Mouse (Mus musculus) lung, adult 18-20 months (tissue): ENCODE data around the gene Aff1.

Experiments
- DNase-seq, 2 experiments: peaks; one replicate each; pipeline ENCODE4 v3.0.0; 2022; ENCODE audit warnings: mixed read lengths in 2 of 2

Aff1 gene

DNA sequence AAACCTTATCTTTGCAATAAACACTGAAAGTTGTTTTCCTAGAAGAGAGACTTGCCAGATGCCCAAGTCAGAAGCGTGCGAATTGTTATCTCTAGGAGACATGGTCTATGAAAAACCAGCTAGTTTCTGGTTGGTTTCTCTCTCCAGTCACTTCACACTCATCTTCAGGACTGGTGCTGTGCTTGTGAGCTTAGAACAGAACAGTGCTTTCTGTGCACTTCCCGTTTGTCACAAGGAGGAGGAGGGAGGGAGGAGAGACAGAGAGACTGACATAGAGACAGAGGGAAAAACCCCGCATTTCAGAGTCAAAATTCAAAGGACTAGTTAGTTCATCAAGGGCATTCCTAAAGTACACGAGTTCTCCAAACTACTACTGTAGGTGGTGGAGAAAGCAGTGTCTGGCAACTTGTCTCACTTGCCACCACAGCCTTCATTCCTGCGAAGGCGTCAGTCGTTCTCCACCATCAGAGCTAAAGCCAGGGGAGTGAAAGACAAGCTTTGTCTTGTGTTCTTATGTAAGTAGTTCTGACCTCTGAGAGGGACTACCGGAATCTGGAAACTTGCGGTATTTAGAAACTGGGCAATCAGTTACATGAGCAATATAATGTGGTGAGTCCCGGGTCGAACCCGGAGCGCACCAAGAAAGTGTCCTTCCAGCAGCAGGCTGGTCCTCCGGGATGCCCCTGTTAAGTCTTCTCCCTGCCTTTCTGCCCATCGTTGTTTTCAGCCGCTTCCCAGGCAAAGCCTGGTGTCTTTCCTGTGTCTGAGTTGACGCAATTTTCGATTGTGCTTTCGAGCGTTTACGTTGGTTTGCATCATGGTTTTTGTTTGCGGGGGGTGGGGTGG, 60.7 kb downstream of the Aff1 start:
- DNase-seq = peak; percentile 59 to 65

DNA sequence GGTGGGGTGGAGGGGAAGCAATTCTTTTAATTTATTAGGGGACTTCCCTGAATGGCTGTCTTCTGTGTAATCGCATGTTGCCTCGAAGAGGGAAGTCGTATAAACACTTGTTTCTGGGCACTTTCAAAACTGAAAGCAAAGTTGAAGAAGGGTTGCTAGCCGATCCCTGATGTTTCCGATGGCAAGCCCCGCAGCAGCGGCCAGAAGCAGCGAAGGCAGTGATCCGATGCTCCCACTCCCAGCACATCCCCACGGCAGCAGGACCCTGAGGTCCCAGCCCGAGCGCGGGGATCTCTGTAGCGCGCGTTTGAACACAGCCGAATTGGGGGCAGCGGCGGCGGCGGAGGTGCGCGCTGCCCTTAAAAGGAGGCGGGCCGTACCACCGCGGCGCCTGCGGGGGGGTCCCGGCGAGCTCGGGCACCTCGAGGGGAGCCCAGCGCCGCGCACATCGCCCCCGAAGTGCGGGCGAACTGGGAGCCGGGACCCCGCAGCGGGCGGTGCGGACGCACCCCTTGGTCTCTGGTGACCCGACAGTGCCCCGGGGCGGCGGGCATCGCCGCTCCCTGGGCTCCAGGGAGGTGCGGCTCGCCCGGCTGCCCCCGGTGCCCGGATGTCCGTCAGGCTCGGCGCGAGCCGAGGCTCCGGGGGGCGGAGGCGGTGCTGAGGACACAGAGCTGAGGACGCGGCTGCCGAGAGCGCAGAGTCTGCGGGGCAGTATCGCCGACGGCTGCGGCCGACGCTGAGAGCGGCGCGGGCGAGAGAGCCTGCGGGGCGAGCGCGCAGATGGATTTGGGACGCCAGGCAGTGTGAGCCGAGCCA, 61.5 kb downstream of the Aff1 start:
- DNase-seq = peak; percentile 90 to 91

DNA sequence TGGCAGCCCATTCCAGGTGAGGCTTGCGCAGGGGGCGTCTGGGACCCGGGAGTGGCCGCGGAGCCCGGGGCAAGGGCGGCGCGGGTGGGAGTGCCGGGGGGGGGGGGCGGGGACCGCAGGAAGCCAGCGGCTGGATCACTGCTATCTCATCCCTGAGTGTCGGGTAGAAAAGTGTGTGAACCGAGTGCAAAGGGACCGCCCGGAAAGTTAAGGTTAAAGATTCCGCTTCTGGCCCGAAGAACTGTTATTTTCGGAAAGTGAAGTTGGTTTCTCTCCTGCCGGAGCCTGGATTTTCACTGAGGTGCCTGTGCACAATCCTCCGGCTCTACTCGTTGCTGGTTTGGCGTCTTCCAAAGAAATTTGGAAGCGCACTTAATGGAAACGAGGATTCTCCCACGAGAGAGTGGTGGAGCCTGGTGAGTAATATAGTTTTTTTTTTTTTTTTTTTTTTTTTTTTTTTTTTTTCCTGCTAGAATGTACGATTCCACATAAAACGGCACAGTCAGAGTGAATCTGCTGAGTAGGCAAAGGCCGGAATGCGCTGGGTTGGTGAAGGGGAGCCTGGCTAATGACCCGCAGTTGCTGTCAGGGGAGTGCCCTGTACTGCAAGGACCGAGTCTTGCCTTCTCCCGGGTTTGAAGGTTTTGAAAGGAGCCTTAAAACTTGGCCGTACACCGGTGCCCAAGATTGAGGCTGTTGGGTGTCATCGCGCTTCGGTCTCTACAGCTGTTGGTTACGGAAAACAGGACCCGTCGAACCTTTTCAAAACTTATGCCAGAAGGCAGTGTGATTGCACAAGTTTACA, 62.4 kb downstream of the Aff1 start:
- DNase-seq = peak; percentile 61 to 63

DNA sequence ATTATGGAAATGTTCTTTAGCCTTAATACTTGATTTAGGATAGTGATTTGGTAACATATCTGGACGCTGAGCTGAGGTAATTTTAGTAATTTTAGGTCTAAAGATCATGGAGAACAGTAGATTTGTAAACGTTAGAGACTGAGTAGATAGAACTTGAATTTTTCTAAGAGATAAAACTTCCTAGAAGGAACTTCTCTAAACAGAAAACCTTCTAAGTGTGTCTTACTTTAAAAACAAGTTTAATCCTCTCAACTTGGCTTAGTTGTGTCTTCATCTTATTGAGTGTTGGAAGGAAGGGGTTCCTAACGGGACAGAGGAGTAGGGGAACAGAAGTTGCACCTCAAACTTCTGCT, 62.9 kb downstream of the Aff1 start:
- no peak for DNase-seq

DNA sequence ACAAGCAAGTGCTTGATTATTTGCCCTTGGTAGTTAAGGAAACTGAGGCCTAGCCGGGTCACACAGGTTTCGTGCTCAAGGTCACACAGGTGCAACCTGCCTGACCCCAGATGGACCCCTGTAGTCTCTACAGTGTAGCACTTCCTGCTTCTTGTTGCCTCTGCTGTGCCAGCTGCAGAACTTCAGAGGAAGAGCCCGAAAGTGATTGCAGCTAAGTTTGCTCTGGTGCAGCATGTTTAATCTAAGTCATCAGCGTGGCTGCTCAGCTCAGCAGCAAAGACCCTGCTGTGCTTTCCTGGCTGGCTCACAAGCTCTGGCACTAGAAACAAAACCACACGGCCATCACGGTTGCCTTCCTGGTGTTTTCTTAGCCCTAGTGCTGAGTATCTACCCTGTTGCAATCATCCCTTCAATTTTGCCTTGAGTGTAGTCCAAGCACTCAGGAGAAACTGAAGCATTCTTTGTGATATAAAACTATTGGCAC, 64.1 kb downstream of the Aff1 start:
- DNase-seq = peak; percentile 51 to 69

DNA sequence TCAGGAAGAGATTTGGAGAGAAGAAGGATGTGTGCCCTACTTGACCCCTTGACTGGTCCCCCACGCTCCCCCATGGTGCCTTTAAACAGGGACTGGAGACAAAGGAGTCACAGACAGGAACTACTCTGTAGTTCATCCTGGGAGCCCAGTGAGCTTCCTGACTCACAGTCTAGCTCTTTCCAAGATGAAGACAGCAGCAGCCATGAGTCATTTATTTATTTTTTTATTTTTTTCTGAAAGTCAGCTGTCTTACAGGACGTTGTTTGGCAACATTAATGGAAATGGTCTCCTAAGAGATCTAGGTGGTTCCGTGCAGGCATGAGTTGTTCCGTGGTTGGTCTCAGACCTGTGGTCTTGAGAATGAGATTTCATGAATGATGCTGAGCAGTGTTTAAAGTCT, 66.3 kb downstream of the Aff1 start:
- DNase-seq = no peak

DNA sequence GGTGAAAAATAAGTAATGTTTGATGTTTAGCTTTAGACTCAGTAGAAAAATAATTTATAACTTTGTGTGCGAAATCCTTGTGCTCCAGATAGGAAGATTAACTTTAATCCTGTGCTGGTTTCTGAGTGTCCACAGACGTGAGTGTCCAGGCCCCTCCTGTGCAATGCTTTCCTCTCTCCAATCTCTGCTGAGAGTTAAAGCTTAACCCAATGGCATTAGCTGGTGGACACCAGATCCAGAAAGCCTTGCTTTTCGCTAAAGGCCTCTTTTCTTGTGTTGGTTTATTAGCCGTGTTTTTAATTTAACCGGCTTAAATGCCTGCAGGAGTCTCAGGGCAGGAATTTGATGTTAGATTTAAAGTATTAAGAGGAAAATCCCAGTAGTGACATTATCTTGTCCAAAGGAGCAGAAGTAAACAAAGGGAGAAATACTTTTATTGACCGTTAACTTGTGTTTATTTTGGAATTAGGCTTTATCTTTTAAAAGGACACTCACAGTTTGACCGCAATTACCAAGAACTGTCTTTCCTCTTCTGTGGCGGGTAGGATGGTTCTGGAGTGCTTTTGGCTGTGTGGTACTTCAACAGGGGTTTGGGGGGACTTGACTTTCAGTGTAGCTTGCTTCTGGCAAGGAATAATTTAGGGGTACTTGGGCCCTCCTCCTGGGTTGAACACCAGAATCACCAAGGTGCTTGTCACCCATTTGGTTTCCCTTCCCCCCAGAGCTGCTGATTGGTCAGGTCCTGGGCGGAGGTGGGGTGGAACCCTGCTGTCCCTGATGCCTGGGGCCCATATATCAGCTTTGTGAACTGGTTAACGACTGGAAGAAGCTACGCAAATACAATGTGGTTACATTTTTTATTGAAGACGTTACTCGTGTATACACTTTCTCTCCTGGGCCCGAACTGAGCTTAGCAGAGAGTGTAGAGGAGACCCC, 67.6 kb downstream of the Aff1 start:
- DNase-seq = no peak

DNA sequence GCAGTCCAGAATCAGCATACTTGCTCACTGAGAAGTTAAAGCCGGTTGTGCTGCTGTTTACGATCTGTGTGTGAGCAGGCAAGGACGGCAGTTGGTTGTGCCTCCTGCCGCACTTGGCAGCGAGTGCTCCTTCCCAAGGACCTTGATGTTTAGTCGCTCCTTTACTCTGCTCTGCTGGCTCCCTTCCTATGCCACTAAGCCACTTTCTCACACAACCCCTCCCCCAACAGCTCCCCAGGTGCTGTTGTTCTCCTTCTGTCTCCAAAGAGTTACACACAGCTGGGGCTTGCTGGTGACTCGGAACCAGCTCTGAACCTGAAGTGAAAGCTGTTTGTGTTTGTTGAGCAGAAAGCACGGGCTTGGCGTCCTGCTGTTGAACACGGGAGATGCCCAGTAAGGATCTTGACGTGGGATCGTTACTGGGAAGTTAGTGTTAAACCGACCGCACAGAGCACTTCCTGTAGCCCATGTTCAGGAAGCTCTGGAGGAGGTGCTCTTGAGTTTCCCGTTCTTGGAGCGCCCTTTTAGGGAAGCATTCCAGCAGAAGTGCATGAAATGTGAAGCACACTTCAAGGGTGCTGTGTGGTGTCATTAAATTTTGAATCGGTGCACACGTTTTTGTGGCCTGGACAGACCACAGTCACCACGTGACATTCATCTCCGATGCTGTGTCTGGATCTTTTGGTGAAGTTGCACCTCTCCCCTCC, 68.4 kb downstream of the Aff1 start:
- DNase-seq = peak; percentile 75 to 85

DNA sequence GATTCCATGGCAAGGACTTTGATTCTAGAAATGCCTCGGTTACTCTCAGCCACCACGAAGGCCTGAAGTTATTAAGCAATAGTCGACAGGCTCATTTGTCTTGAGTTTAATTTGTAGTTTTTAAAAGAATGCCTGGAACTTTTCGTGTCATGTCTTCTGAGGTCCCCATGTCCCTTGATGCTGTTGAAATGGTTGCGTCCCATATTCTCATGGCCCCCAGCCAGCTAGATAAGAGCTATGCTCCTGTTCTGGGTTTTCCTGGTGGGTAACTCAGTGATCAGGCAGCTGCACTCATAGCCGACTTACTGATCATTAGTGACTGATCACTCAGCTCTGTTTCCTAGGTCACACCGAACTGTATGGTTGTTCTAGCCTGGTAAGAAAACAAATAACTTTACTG, 69.6 kb downstream of the Aff1 start:
- no peak for DNase-seq

DNA sequence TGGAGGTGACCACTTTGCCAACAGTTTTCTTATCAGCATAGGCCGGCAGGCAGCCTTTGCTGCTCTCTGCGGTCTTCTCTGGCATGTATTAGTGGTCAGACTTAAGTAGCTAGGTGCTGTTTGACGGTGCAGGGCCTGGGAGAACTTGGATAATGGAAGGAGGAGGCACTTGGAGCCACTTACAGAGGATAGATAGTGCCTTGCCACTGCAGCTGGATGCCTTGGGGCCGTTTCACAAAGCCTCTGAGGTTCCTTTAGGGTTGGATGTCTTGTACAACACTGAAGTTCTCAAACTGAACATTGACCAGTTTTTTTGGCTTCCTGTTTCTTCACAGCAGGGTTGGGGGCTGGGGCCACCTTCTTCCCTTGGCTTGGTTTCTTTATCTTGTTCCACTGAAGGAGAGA, 70.7 kb downstream of the Aff1 start:
- peak in 1 of 2 experiments; percentile 47 for DNase-seq

DNA sequence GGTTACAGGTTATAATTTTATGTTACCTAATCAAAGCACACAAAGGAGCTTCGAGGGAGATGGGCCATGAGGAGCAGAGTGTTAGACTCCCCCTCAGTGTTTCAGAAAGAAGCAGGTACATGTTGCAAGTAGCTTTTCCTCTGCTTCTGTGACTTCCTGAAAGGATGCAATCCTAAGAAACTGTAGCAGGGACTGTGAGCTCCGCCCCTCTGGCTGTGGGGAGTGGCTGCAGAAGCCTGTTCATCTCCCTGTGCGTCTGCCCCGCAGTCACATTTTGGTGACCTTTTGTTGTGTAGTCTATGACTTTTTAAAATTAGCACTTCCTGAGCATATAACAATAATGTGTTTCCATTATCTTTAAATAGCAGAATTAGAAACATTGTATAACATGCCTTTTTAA, 73.2 kb downstream of the Aff1 start:
- DNase-seq = no peak

DNA sequence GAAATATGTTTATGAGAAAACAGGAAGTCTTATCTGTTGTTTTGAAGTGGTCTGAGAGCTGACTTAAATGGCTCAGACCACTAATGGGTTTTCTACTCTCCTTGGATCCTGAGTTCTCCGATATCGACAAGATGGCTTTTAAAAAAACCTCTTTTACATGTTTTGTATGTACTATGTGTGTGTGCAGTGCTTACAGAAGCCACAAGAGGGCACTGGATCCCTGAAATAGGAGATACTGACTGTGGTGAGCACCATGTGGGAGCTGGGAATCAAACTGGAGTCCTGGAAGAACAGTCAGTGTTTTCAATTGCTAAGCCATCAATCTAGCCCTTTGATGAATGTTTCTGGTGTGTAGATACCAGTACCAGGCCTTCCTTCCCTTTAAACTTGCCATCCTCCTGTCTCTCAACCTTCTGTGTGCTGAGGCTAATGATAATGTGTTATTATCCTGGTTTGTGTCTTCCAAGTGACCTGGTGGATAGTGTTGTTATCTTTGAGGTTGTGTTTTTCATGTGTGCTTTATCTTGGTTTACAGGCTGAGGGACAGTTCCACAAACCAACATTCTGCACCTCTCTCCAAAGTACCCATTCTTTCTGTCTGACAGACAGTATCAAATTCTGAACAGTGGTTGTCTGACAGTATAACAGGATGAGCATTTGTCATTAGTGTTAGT, 73.7 kb downstream of the Aff1 start:
- DNase-seq = no peak

DNA sequence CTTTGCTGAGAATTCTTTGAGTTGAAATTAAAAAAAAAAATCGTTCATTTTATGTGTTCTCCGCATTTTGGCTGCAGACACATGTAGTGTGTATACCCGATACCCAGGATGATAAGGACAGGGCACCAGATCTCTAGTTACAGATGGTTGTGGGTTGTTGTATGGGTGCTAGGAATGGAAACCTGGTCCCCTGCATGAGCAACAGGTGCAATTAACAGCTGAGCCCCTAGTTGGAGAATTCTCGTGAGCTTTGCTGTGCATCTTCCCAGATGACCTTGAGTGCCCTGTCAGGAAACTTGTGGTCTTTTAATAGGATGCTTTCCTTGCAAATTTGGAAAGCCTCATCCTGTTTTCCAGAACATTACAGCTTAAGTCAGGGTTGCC, 74.2 kb downstream of the Aff1 start:
- DNase-seq = no peak

DNA sequence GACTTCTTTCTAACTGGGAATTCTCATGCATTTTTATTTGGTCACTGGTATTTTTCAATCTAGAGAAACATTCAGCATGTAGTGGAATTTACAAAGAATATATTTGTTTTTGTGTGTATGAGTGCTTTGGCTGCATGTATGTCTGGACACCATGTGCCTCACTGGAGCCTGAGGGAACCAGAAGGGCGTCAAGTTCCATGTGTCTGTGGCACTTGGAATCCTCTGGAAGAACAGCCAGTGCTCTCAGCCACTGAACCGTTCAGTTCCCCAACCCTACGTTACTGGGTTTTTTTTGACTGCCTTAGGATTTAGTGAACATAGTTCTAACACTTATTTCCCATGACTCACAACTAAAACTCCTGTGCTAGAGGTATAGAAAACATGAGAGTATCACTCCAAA, 76.8 kb downstream of the Aff1 start:
- no peak for DNase-seq

DNA sequence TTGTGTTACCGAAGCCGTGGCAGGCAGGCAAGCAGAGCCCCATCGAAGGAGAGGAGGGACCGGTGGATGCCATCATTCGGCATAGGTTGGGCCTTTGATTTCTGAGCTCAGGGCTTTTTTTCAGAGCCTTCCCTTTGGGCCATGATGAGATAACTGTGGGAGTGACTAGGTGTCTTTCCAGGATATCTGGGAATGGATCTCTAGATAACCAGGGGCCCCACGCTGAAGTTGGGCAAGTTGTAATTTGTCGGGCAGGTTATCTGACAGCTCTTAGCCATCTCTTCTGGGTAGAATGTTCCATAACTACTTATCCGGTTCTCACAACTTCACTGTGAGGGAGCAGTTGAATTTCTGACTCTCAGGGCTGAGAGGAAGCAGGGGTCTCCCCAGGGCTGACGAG, 77.5 kb downstream of the Aff1 start:
- no peak for DNase-seq

DNA sequence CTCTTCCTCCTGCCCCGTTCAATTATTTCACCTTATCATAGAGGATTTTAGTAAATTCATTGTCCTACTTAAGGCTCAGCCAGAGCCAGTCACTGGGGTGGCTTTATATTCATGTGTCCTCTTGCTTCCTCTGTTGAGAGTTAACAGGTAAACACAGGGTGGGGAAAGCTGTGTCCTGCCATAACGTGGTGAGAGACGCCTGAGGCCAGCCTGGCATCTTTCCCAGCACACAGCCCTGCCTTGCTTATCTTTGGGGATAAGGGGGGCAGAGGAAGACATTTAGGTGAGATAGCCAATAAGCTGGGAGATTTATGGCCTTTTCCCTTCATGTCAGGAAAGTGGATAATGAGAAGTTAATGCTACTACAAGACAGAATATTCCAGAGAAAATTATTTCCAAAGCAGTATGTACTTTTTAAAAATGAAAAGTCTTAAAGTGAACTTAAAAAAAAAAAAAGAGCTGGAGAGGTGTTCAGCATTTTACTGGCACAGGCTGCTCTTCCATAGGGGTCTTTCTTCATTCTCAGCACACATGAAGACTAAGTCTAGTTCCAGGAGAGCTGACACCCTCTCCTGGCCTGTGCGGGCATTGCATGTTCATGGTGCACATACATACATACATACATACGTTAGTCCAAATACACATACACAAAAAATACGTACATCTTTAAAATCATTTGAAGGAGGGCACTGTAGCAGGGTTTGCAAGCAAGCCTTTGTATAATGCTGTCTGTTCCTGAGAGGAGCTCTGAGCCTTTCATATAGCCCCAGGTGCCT, 78.5 kb downstream of the Aff1 start:
- peak; percentile 52 to 60 for DNase-seq

DNA sequence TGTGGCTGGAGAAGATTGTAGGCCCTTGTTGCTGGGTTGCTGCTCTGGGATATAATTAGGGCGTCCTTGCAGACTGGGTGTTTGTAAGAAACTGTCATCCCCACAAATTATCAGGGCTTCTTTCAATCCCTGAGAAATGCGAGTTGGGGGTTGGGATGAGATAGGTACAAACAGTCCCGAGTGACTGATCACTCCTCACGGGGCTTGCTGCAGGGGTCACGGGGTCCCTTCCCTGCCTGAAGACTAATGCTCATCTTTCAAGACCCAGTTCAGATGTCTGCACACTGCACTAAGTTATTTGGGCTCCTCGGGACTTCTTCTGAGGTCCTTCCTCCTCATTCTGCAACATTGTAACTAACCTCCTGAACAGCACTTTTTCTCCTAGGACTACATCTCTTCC, 79.2 kb downstream of the Aff1 start:
- DNase-seq = no peak

DNA sequence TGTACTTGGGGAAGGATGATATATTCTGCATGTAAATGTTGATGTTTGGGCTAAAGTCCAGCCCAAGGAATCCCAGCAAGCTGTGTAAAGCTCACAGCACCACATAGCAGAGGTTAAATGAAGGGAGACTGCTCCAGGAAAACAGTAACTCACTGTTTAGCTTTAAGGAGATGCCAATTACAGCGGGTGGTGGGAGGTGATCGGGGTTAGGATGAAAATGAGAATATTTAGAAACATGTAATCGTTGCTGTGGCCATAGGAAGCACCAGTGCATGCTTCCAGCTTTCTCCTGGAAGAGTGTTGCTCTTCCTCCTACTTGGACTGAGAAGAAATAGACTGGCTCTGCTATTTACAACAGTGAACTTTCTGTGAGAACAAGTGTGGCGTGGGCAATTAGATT, 80.1 kb downstream of the Aff1 start:
- no peak for DNase-seq

DNA sequence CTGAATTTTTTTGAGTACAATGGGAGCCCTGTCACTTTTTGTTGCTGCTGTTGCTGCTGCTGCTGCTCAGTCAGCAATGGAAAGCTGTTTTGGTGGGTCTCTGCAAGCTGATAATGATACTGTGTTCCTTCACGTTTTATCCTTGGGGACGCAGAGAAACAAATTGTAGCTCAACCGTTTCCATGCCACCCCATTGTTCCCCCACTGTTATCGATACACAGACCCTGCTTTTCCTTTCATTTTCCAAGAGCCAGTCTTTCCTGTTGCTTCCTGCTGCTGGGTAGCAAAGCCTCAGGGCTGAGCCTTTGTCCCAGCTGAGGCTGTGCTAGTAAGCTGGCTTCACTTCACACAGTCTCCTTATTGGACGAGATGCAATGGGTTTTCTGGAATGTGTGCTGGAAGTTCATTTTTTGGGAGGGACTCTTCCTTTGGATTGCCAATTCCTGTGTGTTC, 81.0 kb downstream of the Aff1 start:
- peak; percentile 53 to 69 for DNase-seq
